Mouse (Mus musculus) right cerebral cortex, postnatal 14 days (tissue): ENCODE measurements around the gene Cxcr5.

Experiments used
- DNase-seq: peaks from one replicate; pipeline ENCODE4 v3.0.0; 2022

Gene Cxcr5

GRCm38 (mm10) chr9:44532991-44533580, 28.6 kb downstream of the Cxcr5 start:
- DNase-seq: no peak

GRCm38 (mm10) chr9:44528340-44528739, 33.3 kb downstream of the Cxcr5 start:
- no peak for DNase-seq

GRCm38 (mm10) chr9:44526337-44527112, 35.2 kb downstream of the Cxcr5 start:
- DNase-seq: no peak

GRCm38 (mm10) chr9:44525589-44525988, 36.1 kb downstream of the Cxcr5 start:
- DNase-seq: no peak

GRCm38 (mm10) chr9:44525001-44525400, 36.7 kb downstream of the Cxcr5 start:
- DNase-seq: no peak

GRCm38 (mm10) chr9:44524235-44524826, 37.3 kb downstream of the Cxcr5 start:
- no peak for DNase-seq

GRCm38 (mm10) chr9:44523686-44524085, 38.0 kb downstream of the Cxcr5 start:
- no peak for DNase-seq

- no peak for DNase-seq
These were observed 39.8 kb downstream of the Cxcr5 start for GRCm38 (mm10) chr9:44521927-44522326.

- peak; percentile 74 for DNase-seq
These were observed 43.6 kb downstream of the Cxcr5 start for GRCm38 (mm10) chr9:44518068-44518467.

GRCm38 (mm10) chr9:44517368-44517767, 44.3 kb downstream of the Cxcr5 start:
- no peak for DNase-seq

GRCm38 (mm10) chr9:44515891-44516290, 45.8 kb downstream of the Cxcr5 start:
- DNase-seq: no peak

GRCm38 (mm10) chr9:44515131-44515751, 46.4 kb downstream of the Cxcr5 start:
- DNase-seq: no peak

- no peak for DNase-seq
These were observed 47.5 kb downstream of the Cxcr5 start for GRCm38 (mm10) chr9:44514147-44514546.

- DNase-seq: no peak
These were observed 48.1 kb downstream of the Cxcr5 start for GRCm38 (mm10) chr9:44513610-44514009.

- no peak for DNase-seq
These were observed 48.6 kb downstream of the Cxcr5 start for GRCm38 (mm10) chr9:44513121-44513520.

- DNase-seq: no peak
These were observed 49.0 kb downstream of the Cxcr5 start for GRCm38 (mm10) chr9:44512717-44513003.

- DNase-seq: no peak
These were observed 49.6 kb downstream of the Cxcr5 start for GRCm38 (mm10) chr9:44511935-44512716.

GRCm38 (mm10) chr9:44510872-44511601, 50.6 kb downstream of the Cxcr5 start:
- DNase-seq: peak; percentile 16

GRCm38 (mm10) chr9:44510355-44510871, 51.3 kb downstream of the Cxcr5 start:
- DNase-seq: no peak

GRCm38 (mm10) chr9:44509487-44510354, 52.0 kb downstream of the Cxcr5 start:
- peak; percentile 86 for DNase-seq
